In the genomic region with DNA sequence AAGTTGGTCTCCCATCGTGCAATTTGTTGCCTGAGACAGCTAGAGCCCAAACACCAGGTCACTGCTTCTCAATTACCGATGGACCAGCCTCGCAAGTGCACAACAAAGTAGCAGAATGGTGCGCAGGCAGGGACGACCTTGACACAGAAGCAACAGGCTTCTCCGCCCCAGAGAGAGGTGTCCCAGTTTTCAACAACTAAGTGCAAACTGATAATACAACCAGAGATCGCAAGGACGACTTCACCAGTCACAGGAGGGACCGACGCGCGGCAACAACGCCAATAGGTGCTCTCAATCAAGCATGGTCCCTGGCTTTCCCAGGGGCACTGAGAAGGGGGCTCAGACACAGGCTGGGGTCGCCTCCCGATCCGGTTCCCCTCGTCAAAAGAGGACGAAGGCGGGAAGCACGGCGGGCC, we compare ENCODE assay signal across 8 mouse cellular contexts. TPM values are rescaled to one million over a fixed set of nuclear protein-coding genes. Genes with fewer than 3 reads are reported as not detected.
DNase-seq lines count a peak whose midpoint lies in the region; ATAC-seq and TF ChIP-seq lines count a peak whose summit lies in the region.

No protein-coding gene starts in this region.

- no peaks in the 10 kb centered on the region for H3K9me3 ChIP-seq in forebrain, embryonic 15.5 days
- no peaks in the 10 kb centered on the region for H3K9me3 ChIP-seq in liver, embryonic 12.5 days (replicated peaks)
- H3K9me3 ChIP-seq in stomach, postnatal 0 days (ENCODE audit: control insufficient read depth, low read length): no peaks in the 10 kb centered on the region

- TF ChIP-seq EP300 in stomach, postnatal 0 days (optimal IDR thresholded peaks at IDR 0.05): no peak

- H3K9ac ChIP-seq in forebrain, embryonic 15.5 days (replicated peaks): peak overlapping the region; percentile 88
- peak overlapping the region; percentile 95 for H3K9ac ChIP-seq in liver, embryonic 12.5 days
- H3K9ac ChIP-seq in stomach, postnatal 0 days (ENCODE audit: low read length): peak overlapping the region; percentile 73

- no peak; the same call in 1 of the 2 replicates for ATAC-seq in forebrain, embryonic 15.5 days (replicated peaks)
- peak; percentile 49 for ATAC-seq in liver, embryonic 12.5 days
- peak; percentile 11; the same call in 1 of the 2 replicates for ATAC-seq in stomach, postnatal 0 days (ENCODE audit: low FRiP score, low TSS enrichment)

- no peak for TF ChIP-seq CTCF in layer of hippocampus, adult 2 months (conservative IDR thresholded peaks at IDR 0.05)
- no peak for TF ChIP-seq CTCF in stomach, postnatal 0 days (IDR thresholded peaks at IDR 0.05; ENCODE audit: low read depth)

- H3K4me1 ChIP-seq in forebrain, embryonic 15.5 days: peaks cover 20% of the 10 kb centered on the region
- H3K4me1 ChIP-seq in liver, embryonic 12.5 days: peaks cover 78% of the 10 kb centered on the region
- no peaks in the 10 kb centered on the region for H3K4me1 ChIP-seq in stomach, postnatal 0 days (replicated peaks; ENCODE audit: control insufficient read depth, insufficient read depth)

- H3K27me3 ChIP-seq in forebrain, embryonic 15.5 days: no peaks in the 10 kb centered on the region
- H3K27me3 ChIP-seq in liver, embryonic 12.5 days (replicated peaks): 0 out of 2 replicates have a peak, but pooled peaks cover 1% of the 10 kb centered on the region
- H3K27me3 ChIP-seq in stomach, postnatal 0 days (ENCODE audit: control insufficient read depth, insufficient read depth, low read length): no peaks in the 10 kb centered on the region

- H3K4me3 ChIP-seq in layer of hippocampus, adult 2 months: peak overlapping the region; percentile 87
- peak overlapping the region; percentile 83 for H3K4me3 ChIP-seq in forebrain, embryonic 15.5 days
- H3K4me3 ChIP-seq in liver, embryonic 12.5 days: peak overlapping the region; percentile 88
- peak overlapping the region; percentile 70 for H3K4me3 ChIP-seq in stomach, postnatal 0 days (ENCODE audit: low read depth, low read length)

- H3K36me3 ChIP-seq in forebrain, embryonic 15.5 days: no peaks in the 10 kb centered on the region
- no peaks in the 10 kb centered on the region for H3K36me3 ChIP-seq in liver, embryonic 12.5 days
- H3K36me3 ChIP-seq in stomach, postnatal 0 days (ENCODE audit: control insufficient read depth, insufficient read depth, low read length): no peaks in the 10 kb centered on the region

- H3K4me2 ChIP-seq in forebrain, embryonic 15.5 days (replicated peaks): peak overlapping the region; percentile 85
- H3K4me2 ChIP-seq in liver, embryonic 12.5 days: peak overlapping the region; percentile 93
- peak overlapping the region; percentile 93 for H3K4me2 ChIP-seq in stomach, postnatal 0 days (replicated peaks; ENCODE audit: low read depth)

- H3K27ac ChIP-seq in layer of hippocampus, adult 2 months: peak overlapping the region; percentile 67
- peak overlapping the region; percentile 80; the same call in 1 of the 2 replicates for H3K27ac ChIP-seq in forebrain, embryonic 15.5 days (replicated peaks)
- peak overlapping the region; percentile 89 for H3K27ac ChIP-seq in liver, embryonic 12.5 days
- H3K27ac ChIP-seq in stomach, postnatal 0 days (replicated peaks): no peak overlapping the region

- no peak for DNase-seq in layer of hippocampus, adult 2 months (ENCODE audit: low spot score in 2 of 2)
- no peak for DNase-seq in layer of hippocampus, adult 8-10 months (ENCODE audit: low spot score in 2 of 2)
- DNase-seq in adipocyte (ENCODE audit: low spot score): peak; percentile 20
- DNase-seq in stomach, postnatal 0 days (ENCODE audit: low spot score): no peak
- no peak for DNase-seq in Muller cell, postnatal 12 days (ENCODE audit: inconsistent ontology term)
- DNase-seq in gastrocnemius, postnatal 25 days: no peak

- under 1% methylated on average over 21 of the region's 21 CpGs for WGBS in forebrain, embryonic 15.5 days
- WGBS in liver, embryonic 12.5 days (ENCODE audit: insufficient replicate concordance): under 1% methylated on average over 21 of the region's 21 CpGs
- WGBS in stomach, postnatal 0 days: under 1% methylated on average over 21 of the region's 21 CpGs

RNA-seq across cellular contexts. Expression of a gene that starts 30.7 kb away (rescaled TPM):
- 1 to 10 TPM; 5.4 to 6.7 TPM for total RNA-seq in layer of hippocampus, adult 2 months (2021)
- total RNA-seq in layer of hippocampus, adult 8-10 months (2022): 1 to 10 TPM; 5.2 to 7.4 (median 6.4) TPM
- 11.4 and 13.8 TPM in 2 replicates for polyA plus RNA-seq in forebrain, embryonic 15.5 days (2015; fragmentation: Nextera tagmentation; extraction: Ambion mirVana)
- 18.6 and 18.7 TPM in 2 replicates for polyA plus RNA-seq in liver, embryonic 12.5 days (2016; fragmentation: Nextera tagmentation; extraction: Ambion mirVana)
- 1.9 and 2.3 TPM in 2 replicates for polyA plus RNA-seq in stomach, postnatal 0 days (2015; fragmentation: Nextera tagmentation; extraction: Ambion mirVana)
- total RNA-seq in gastrocnemius, postnatal 25 days (2021): under 1 TPM; 0.29 to 0.43 TPM

RNA-seq across cellular contexts. Expression of a gene that starts 30.7 kb away (rescaled TPM):
- 10 to 100 TPM; 21.1 to 22.8 TPM for total RNA-seq in layer of hippocampus, adult 2 months (2021)
- 10 to 100 TPM; 16.1 to 26.7 (median 22.6) TPM for total RNA-seq in layer of hippocampus, adult 8-10 months (2022)
- 32.4 and 35.3 TPM in 2 replicates for polyA plus RNA-seq in forebrain, embryonic 15.5 days (2015; fragmentation: Nextera tagmentation; extraction: Ambion mirVana)
- 74.4 and 76.2 TPM in 2 replicates for polyA plus RNA-seq in liver, embryonic 12.5 days (2016; fragmentation: Nextera tagmentation; extraction: Ambion mirVana)
- polyA plus RNA-seq in stomach, postnatal 0 days (2015; fragmentation: Nextera tagmentation; extraction: Ambion mirVana): 34.1 and 35.5 TPM in 2 replicates
- 1 to 10 TPM; 3.3 to 3.4 TPM for total RNA-seq in gastrocnemius, postnatal 25 days (2021)

Comparison
In these comparisons a context has a peak if more than half of its experiments do, and no peak if none do; other contexts are left out.
1. RNA of a gene that starts 30.7 kb away (total RNA-seq): 5.2 to 7.4 TPM in layer of hippocampus, adult 8-10 months and 5.4 to 6.7 TPM in layer of hippocampus, adult 2 months; 0.29 to 0.43 TPM in gastrocnemius, postnatal 25 days; every median in the first group is over 4 times any median in the second.
2. Peak in every context shown above with its lines, with median percentiles within 50 percentile points of each other: H3K4me3 ChIP-seq, H3K4me2 ChIP-seq and H3K9ac ChIP-seq.